Mouse (Mus musculus) forebrain, embryonic 16.5 days (tissue): ENCODE data around the gene Nckap1. TPM values are rescaled to one million over a fixed set of nuclear protein-coding genes. Genes with fewer than 3 reads are reported as not detected.
A peak's percentile ranks its signal among the peaks of the same experiment; 100 is the strongest.

Experiments
- ATAC-seq: fragments of 200-750 bp; cut with Nextera tagmentation; 2 replicates; pipeline ENCODE4 v1.8.0; 2017; ENCODE audit warnings: mild to moderate bottlenecking, moderate library complexity
- H3K27ac ChIP-seq: fragments of 300-500 bp; sonication (generic); 2 replicates; pipeline ENCODE4 v1.5.1; 2014; ENCODE audit warnings: low read length, control low read depth
- H3K27me3 ChIP-seq: fragments of 300-500 bp; sonication (generic); replicated peaks from 2 replicates; pipeline ENCODE4 v1.6.1; 2014; ENCODE audit warnings: low read length; ENCODE audit not compliant: control insufficient read depth, insufficient read depth
- H3K36me3 ChIP-seq: fragments of 300-500 bp; sonication (generic); 2 replicates; pipeline ENCODE4 v1.6.1; 2014; ENCODE audit not compliant: control insufficient read depth, insufficient read depth
- H3K4me1 ChIP-seq: fragments of 300-500 bp; sonication (generic); replicated peaks from 2 replicates; pipeline ENCODE4 v1.6.1; 2014; ENCODE audit warnings: low read length; ENCODE audit not compliant: control insufficient read depth, insufficient read depth
- H3K4me2 ChIP-seq: fragments of 300-500 bp; sonication (generic); 2 replicates; pipeline ENCODE4 v1.6.1; 2014; ENCODE audit warnings: mild to moderate bottlenecking, low read length, control low read depth
- H3K4me3 ChIP-seq: fragments of 300-500 bp; sonication (generic); replicated peaks from 2 replicates; pipeline ENCODE4 v1.5.1; 2014; ENCODE audit warnings: mild to moderate bottlenecking, low read length, control low read depth
- H3K9ac ChIP-seq: fragments of 300-500 bp; sonication (generic); replicated peaks from 2 replicates; pipeline ENCODE4 v1.6.1; 2014; ENCODE audit warnings: low read depth, low read length, control low read depth
- H3K9me3 ChIP-seq: fragments of 300-500 bp; sonication (generic); 2 replicates; pipeline ENCODE4 v1.6.1; 2016; ENCODE audit warnings: low read length; ENCODE audit not compliant: control insufficient read depth
- WGBS: fragments of 180-500 bp; shearing (Covaris S2); extraction: QIAGEN DNeasy Blood & Tissue Kit; methylation state at CpG from one replicate; pipeline ENCODE4 v1.1.7; 2014; 5-methylcytosine and 5-hydroxymethylcytosine counted together
- microRNA counts: library from miRNA; unstranded; fragments of <30 nt; microRNA quantifications from one replicate; lab custom pipeline; 2016
- microRNA-seq: library from miRNA; unstranded; fragments of <30 nt; microRNA quantifications from one replicate; pipeline ENCODE4, GENCODE M21; 2017
- polyA plus RNA-seq: library from polyadenylated mRNA; unstranded; fragments of >200 nt; fragmentation: Nextera tagmentation; extraction: Ambion mirVana; gene quantifications from 2 replicates; pipeline ENCODE4 v1.2.1, GENCODE M21; 2015

Gene Nckap1
- polyA plus RNA-seq, 1 experiment from 2014 or later: 103 TPM

GRCm38 (mm10) chr2:80465991-80466821 is 115.0 kb downstream of the Nckap1 start:
- no peak overlapping the region for H3K4me2 ChIP-seq
- H3K4me1 ChIP-seq: no peaks in the 10 kb centered on the region
- H3K9ac ChIP-seq: no peak overlapping the region
- H3K27ac ChIP-seq: no peak overlapping the region
- no peak for ATAC-seq
- 90% methylated on average over 16 of the region's 16 CpGs for WGBS
- H3K9me3 ChIP-seq: no peaks in the 10 kb centered on the region
- no peak overlapping the region for H3K4me3 ChIP-seq
- no peaks in the 10 kb centered on the region for H3K27me3 ChIP-seq
- no peaks in the 10 kb centered on the region for H3K36me3 ChIP-seq

DNA sequence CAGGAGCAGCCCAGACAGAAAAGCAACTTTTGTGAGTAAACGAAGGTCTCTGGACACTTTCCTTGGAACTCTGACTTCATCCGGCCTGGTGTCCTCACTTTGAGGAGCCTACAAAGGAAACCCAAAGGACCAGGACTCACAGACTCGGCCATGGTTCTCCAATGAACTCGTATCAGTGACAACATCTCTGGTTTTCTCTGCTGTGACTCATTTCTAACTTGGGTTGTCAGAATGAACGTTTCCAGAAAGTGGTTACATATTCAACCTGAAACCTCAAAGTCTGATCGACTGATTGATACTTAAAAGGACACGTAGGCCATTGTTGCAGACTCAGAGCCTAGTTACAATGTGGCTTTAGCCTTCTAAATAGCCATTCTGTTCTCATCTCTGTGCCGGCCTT is 119.4 kb downstream of the Nckap1 start:
- Histone ChIP-seq H3K4me3 (no peak overlapping the region), H3K9me3 (no peaks in the 10 kb centered on the region), H3K4me2 (no peak overlapping the region), H3K36me3 (no peaks in the 10 kb centered on the region), H3K27ac (no peak overlapping the region), H3K27me3 (no peaks in the 10 kb centered on the region), H3K4me1 (no peaks in the 10 kb centered on the region), H3K9ac (no peak overlapping the region)
- no peak for ATAC-seq
- WGBS: 67% methylated on average over 8 of the region's 8 CpGs

MicroRNAs within 50 kb of the gene (microRNA counts, 519-probe panel; counts per million panel counts)
- microRNA mmu-miR-684 (lab: Ali Mortazavi, UCI): 2,440 counts per million, percentile 58 among the panel's probes with 10 or more counts

Small RNA genes lying within 50 kb of the gene (microRNA-seq; reads per million reads assigned to microRNA genes)
- gene Mir684-1: not detected

Other genes with a start within 250 kb of the Nckap1 start
- 4.2 and 5.2 TPM in 2 replicates for gene Frzb, start 133.8 kb downstream of the Nckap1 start, polyA plus RNA-seq
- gene Dusp19, start 35.7 kb upstream of the Nckap1 start, polyA plus RNA-seq: 16.3 and 16.5 TPM in 2 replicates
- gene Nup35, start 35.9 kb upstream of the Nckap1 start, polyA plus RNA-seq: 55.3 and 58.7 TPM in 2 replicates